Mouse (Mus musculus): ENCODE results near the gene Gja5.
"Not testable (repeated sequence)": the region's sequence is repeated elsewhere in the genome, so short reads cannot be mapped to it uniquely, and the experiment has no call there.

The Gja5 gene

DNA sequence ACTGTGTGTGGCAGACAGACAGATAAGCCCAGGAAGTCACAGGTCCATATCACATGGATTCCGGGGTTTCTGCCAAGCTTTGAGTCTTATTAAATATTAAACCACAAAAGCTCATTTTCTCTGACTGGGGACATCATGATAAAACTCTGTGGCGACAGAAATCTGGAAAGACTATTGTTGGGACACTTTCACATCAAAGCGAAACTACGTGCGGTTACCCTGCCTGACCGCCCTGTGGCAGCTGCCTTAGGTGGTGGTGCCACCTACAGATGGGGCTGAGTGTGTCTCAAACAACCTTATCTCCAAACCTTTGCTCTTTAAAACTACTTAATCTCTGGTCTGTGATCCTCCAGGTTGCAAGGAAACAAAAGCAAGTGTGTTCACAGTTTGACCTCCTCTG is 171.9 kb downstream of the Gja5 start:
- Histone ChIP-seq H3K27me3 (ENCODE audit: insufficient read depth, low read length) (no peaks in the 10 kb centered on the region), H3K36me3 (ENCODE audit: insufficient read depth, low read length) (no peaks in the 10 kb centered on the region), H3K4me3 (replicated peaks; ENCODE audit: low read length) (no peak overlapping the region), H3K9me3 (ENCODE audit: low read length) (no peaks in the 10 kb centered on the region), H3K4me1 (replicated peaks; ENCODE audit: low read depth, low read length) (0 out of 2 replicates have a peak, but pooled peaks cover 3% of the 10 kb centered on the region)
- no peak for TF ChIP-seq CTCF (conservative IDR thresholded peaks at IDR 0.05; ENCODE audit: low read length)
- no peak for TF ChIP-seq NANOG (IDR thresholded peaks at IDR 0.05; ENCODE audit: borderline replicate concordance, low read length)
- TF ChIP-seq POU5F1 (IDR thresholded peaks at IDR 0.05; ENCODE audit: borderline replicate concordance, low read length), result no peak

DNA sequence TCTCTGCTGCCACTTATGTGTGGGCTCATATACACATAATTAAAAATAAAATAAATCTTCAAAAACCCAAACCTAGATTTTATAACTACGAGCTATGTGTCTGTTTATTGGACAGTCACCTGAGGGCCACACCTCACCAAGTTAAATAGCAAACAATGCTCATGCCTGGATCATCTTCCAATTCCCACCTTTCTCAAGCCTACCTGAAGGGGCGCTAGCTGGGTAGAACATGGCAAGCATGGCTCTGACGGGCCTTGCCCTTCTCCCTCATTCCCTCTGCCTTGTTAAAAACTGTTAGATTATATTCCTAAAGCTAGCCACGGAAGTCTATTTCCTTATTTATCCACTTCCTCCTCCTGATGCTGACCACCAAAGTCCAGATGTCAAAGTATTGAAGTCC is 173.9 kb downstream of the Gja5 start:
- Histone ChIP-seq H3K9me3 (ENCODE audit: low read length) (no peaks in the 10 kb centered on the region), H3K4me3 (replicated peaks; ENCODE audit: low read length) (no peak overlapping the region), H3K4me1 (replicated peaks; ENCODE audit: low read depth, low read length) (peaks cover 16% of the 10 kb centered on the region), H3K27me3 (ENCODE audit: insufficient read depth, low read length) (no peaks in the 10 kb centered on the region), H3K36me3 (ENCODE audit: insufficient read depth, low read length) (no peaks in the 10 kb centered on the region)
- TF ChIP-seq NANOG (IDR thresholded peaks at IDR 0.05; ENCODE audit: borderline replicate concordance, low read length), result no peak
- TF ChIP-seq CTCF (conservative IDR thresholded peaks at IDR 0.05; ENCODE audit: low read length), result peak; percentile 10; the same call in 1 of the 2 replicates
- TF ChIP-seq POU5F1 (IDR thresholded peaks at IDR 0.05; ENCODE audit: borderline replicate concordance, low read length), result no peak

DNA sequence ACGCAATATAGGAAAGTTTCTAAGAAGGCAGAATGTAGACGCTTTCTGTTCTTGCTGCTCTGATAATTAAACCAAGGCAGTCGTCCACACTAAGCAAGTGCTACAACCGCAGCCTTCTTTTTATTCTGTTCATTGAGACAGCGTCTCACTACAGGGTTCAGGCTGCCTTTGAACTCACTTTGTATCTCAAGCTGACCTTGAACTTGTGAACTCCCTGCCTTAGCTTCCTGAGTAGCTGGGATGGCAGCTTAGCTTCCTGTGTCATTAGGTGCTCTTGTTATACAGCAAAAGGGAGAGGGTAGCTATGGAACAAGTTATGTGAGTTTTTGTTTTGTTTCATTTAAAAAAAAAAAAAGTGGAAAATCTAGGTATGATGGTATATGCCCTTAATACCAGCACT is 177.7 kb downstream of the Gja5 start:
- H3K36me3 ChIP-seq (ENCODE audit: insufficient read depth, low read length), result no peaks in the 10 kb centered on the region
- no peaks in the 10 kb centered on the region for H3K27me3 ChIP-seq (ENCODE audit: insufficient read depth, low read length)
- peaks cover 27% of the 10 kb centered on the region for H3K9me3 ChIP-seq (ENCODE audit: low read length)
- no peak overlapping the region for H3K4me3 ChIP-seq (replicated peaks; ENCODE audit: low read length)
- H3K4me1 ChIP-seq (replicated peaks; ENCODE audit: low read depth, low read length), result peaks cover 19% of the 10 kb centered on the region
- TF ChIP-seq POU5F1 (IDR thresholded peaks at IDR 0.05; ENCODE audit: borderline replicate concordance, low read length), result no peak
- TF ChIP-seq CTCF (conservative IDR thresholded peaks at IDR 0.05; ENCODE audit: low read length), result no peak
- no peak for TF ChIP-seq NANOG (IDR thresholded peaks at IDR 0.05; ENCODE audit: borderline replicate concordance, low read length)

DNA sequence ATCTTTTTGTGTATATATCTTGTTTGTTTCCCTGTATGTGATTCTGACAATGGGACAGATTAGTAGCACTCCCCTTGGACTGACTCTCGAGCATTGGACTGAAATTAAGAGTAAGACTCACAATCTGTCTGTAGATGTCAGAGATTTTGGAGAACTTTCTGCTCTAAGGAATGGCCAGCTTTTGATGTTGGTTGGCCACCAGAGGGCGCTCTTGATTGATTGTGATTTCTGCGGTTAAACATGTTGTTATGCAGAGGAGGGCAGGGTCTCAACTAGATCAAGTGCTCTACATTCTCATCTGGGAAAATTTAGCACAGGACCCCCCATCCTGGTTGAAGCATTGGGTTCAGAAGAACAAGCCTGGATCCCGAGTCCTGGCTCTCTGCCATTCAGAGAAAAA is 182.8 kb downstream of the Gja5 start:
- Histone ChIP-seq H3K4me1 (replicated peaks; ENCODE audit: low read depth, low read length) (peaks cover 13% of the 10 kb centered on the region), H3K36me3 (ENCODE audit: insufficient read depth, low read length) (no peaks in the 10 kb centered on the region), H3K9me3 (ENCODE audit: low read length) (peaks cover 76% of the 10 kb centered on the region), H3K27me3 (ENCODE audit: insufficient read depth, low read length) (no peaks in the 10 kb centered on the region), H3K4me3 (replicated peaks; ENCODE audit: low read length) (no peak overlapping the region)
- TF ChIP-seq POU5F1 (IDR thresholded peaks at IDR 0.05; ENCODE audit: borderline replicate concordance, low read length), result no peak
- no peak for TF ChIP-seq CTCF (conservative IDR thresholded peaks at IDR 0.05; ENCODE audit: low read length)
- TF ChIP-seq NANOG (IDR thresholded peaks at IDR 0.05; ENCODE audit: borderline replicate concordance, low read length), result no peak

DNA sequence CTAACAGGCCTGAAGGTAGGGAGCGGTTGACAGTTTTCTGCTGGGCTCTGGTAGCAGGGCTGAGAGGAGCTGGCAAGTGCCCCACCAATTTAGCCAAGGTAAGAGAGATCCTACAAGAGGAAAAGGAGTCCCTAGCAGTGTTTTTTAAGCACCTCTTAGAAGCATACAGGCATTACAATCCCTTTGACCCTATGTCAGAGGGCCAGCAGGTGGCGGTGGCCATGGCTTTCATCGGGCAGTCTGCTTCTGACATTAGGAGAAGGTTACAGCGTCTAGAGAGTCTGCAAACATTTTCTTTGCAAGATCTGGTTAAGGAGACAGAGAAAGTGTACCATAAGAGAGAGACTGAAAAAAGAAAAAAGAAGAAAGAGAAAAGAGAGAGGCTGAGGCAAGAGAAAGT is 183.8 kb downstream of the Gja5 start:
- not testable (repeated sequence) for H3K27me3 ChIP-seq (ENCODE audit: insufficient read depth, low read length); H3K4me3 ChIP-seq (replicated peaks; ENCODE audit: low read length); H3K36me3 ChIP-seq (ENCODE audit: insufficient read depth, low read length)

DNA sequence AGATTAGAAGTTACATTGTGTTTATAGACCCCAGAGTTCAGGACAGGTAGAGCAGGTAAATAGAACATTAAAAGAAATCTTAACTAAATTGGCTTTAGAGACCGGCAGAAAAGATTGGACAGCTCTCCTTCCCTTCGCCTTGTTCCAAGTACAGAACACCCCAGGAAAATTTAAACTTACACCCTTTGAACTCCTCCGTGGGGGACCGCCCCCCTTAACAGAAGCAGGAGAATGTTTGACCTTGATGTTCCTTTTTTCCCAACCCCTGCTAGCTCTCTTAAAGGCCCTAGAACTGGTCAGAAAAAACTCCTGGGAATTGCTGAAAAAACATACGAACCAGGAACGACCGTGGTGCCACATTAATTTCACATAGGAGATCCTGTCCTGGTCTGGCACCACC is 187.5 kb downstream of the Gja5 start:
- H3K36me3 ChIP-seq (ENCODE audit: insufficient read depth, low read length); H3K4me3 ChIP-seq (replicated peaks; ENCODE audit: low read length); H3K27me3 ChIP-seq (ENCODE audit: insufficient read depth, low read length); H3K4me1 ChIP-seq (replicated peaks; ENCODE audit: low read depth, low read length): not testable (repeated sequence)
- H3K9me3 ChIP-seq (ENCODE audit: low read length), result peaks cover 79% of the 10 kb centered on the region

More for the DNA sequence above, 183.8 kb downstream of the Gja5 start:
- not testable (repeated sequence) for H3K4me1 ChIP-seq (replicated peaks; ENCODE audit: low read depth, low read length)
- peaks cover 84% of the 10 kb centered on the region for H3K9me3 ChIP-seq (ENCODE audit: low read length)

DNA sequence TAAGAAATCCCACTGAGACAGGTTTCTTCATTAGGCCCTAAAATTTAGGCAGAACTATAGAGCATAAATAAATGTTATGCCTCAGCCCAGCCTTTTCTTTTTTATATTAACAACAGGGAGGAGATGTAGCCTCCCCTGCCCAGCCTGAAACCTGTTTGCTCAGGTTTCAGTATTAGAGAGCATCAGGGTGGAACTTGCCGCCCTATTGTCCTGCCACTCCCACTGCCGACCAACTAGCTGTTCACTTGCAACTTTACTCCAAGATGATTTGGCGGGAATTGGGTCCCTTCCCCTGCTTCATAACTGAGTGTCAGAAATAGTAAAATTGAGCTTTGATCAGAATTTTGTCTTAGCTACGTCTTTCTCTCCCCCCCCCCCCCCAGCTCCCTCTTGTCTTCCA is 192.2 kb downstream of the Gja5 start:
- H3K4me1 ChIP-seq (replicated peaks; ENCODE audit: low read depth, low read length); H3K27me3 ChIP-seq (ENCODE audit: insufficient read depth, low read length); H3K36me3 ChIP-seq (ENCODE audit: insufficient read depth, low read length); H3K4me3 ChIP-seq (replicated peaks; ENCODE audit: low read length): not testable (repeated sequence)
- peaks cover 52% of the 10 kb centered on the region for H3K9me3 ChIP-seq (ENCODE audit: low read length)

DNA sequence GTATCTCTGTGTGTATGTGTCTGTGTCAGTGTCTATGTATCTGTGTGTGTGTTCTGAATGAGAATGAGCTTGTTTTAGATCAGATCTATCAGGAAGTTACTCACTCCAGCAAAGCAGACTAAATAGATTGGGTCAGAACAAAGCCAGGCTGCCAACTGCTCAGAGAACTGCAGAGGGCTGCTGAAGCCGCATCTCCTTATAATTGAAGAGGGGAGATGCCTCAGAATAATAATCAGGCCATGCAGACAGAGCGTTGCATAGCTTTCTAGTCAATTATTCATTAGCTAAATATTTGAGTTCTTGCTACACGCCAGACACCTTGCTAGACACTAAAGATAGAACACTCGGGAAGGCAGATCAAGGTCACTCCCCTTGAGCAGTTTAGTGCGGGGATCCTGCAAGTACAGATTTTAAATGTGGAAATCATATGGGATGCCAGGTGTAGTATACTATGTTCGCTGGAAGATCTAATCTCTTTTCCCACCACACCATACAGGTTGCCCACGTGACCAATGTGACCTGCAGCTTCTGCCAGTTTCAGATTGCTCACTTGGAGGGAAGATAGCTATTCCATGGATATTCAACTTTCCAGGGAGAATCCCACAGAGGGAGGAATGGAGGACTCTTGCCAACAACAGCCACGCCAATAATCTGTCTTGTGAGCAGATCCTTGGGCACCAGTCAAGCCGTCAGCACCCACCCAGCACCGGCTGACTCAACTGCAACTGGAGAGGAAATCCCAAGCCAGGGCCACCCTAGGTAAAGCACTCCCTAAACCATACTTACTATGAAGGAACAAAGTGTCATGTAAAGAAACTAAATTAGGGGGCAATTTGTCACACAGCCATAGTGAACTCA is 196.5 kb downstream of the Gja5 start:
- Histone ChIP-seq H3K4me3 (replicated peaks; ENCODE audit: low read length) (no peak overlapping the region), H3K36me3 (ENCODE audit: insufficient read depth, low read length) (no peaks in the 10 kb centered on the region), H3K27me3 (ENCODE audit: insufficient read depth, low read length) (no peaks in the 10 kb centered on the region), H3K4me1 (replicated peaks; ENCODE audit: low read depth, low read length) (no peaks in the 10 kb centered on the region), H3K9me3 (ENCODE audit: low read length) (peaks cover 59% of the 10 kb centered on the region)
- TF ChIP-seq CTCF (conservative IDR thresholded peaks at IDR 0.05; ENCODE audit: low read length) (no peak), POU5F1 (IDR thresholded peaks at IDR 0.05; ENCODE audit: borderline replicate concordance, low read length) (no peak), NANOG (IDR thresholded peaks at IDR 0.05; ENCODE audit: borderline replicate concordance, low read length) (no peak)

DNA sequence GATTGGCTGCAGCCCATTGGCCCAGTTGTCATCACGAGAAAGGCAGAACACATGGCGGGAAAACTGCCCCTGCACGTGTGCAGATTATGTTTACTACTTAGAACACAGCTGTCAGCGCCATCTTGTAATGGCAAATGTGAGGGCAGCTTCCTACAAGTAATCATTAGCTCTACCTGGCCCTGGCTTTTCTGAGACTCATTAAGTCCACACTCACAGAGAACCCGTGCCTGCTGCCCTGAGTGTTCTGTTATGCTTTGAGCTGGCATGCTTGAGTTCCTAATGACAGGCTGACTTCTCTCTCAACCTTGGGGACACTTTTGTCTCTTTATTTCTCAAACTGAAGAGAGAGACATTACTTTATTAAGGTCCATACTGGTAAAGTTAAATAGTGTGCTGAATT is 199.5 kb downstream of the Gja5 start:
- not testable (repeated sequence) for H3K4me1 ChIP-seq (replicated peaks; ENCODE audit: low read depth, low read length); H3K36me3 ChIP-seq (ENCODE audit: insufficient read depth, low read length); H3K4me3 ChIP-seq (replicated peaks; ENCODE audit: low read length); H3K27me3 ChIP-seq (ENCODE audit: insufficient read depth, low read length)
- H3K9me3 ChIP-seq (ENCODE audit: low read length), result peaks cover 61% of the 10 kb centered on the region
